Mouse (Mus musculus): Measurements from ENCODE around the gene Mrvi1. TPM values are rescaled to one million over a fixed set of nuclear protein-coding genes. Genes with fewer than 3 reads are reported as not detected.

Mrvi1 gene
- total RNA-seq, 1 experiment = 0.27 TPM

- H3K36me3 ChIP-seq (ENCODE audit: control insufficient read depth, insufficient read depth, low read length, poor library complexity, severe bottlenecking) = no peaks in the 10 kb centered on the region
- no peak overlapping the region for H3K9ac ChIP-seq (ENCODE audit: insufficient read depth, low read depth, low read length, poor library complexity, severe bottlenecking)
- H3K27ac ChIP-seq (ENCODE audit: insufficient read depth, low read depth, low read length, poor library complexity, severe bottlenecking) = no peak overlapping the region
- TF ChIP-seq MAFK (IDR thresholded peaks at IDR 0.05; ENCODE audit: insufficient read depth, low read depth, low read length) = no peak
- no peak for TF ChIP-seq CHD2 (IDR thresholded peaks at IDR 0.05; ENCODE audit: low read depth, low read length)
- TF ChIP-seq ZNF384 (IDR thresholded peaks at IDR 0.05; ENCODE audit: low read depth, low read length) = no peak
- no peak for TF ChIP-seq ZC3H11A (IDR thresholded peaks at IDR 0.05; ENCODE audit: borderline replicate concordance, low read depth, low read length)
- no peak for TF ChIP-seq HCFC1 (IDR thresholded peaks at IDR 0.05; ENCODE audit: borderline replicate concordance, insufficient read depth, low read length)
- H3K4me3 ChIP-seq (ENCODE audit: insufficient read depth in 1 of 2, low read depth in 1 of 2, low read length in 2 of 2, poor library complexity in 1 of 2, severe bottlenecking in 1 of 2) = no peak overlapping the region
- no peak for DNase-seq (ENCODE audit: low read depth, low spot score)
- peaks cover 0 to 3% of the 10 kb centered on the region in 2 experiments; a peak in 1 of 4 replicates for H3K4me1 ChIP-seq (ENCODE audit: control insufficient read depth in 2 of 2, insufficient read depth in 2 of 2, low read length in 2 of 2, poor library complexity in 1 of 2)
- in situ Hi-C loops (cut with MboI; ENCODE audit: low sequenced_read_pairs in 2 of 2, unreplicated experiment in 2 of 2) = no loop called here
- no peaks in the 10 kb centered on the region for H3K9me3 ChIP-seq (ENCODE audit: control insufficient read depth, insufficient read depth, low read depth, low read length)
Observed at GRCm38 (mm10) chr7:110990356-110991220, 8.3 kb upstream of the Mrvi1 start.

DNA sequence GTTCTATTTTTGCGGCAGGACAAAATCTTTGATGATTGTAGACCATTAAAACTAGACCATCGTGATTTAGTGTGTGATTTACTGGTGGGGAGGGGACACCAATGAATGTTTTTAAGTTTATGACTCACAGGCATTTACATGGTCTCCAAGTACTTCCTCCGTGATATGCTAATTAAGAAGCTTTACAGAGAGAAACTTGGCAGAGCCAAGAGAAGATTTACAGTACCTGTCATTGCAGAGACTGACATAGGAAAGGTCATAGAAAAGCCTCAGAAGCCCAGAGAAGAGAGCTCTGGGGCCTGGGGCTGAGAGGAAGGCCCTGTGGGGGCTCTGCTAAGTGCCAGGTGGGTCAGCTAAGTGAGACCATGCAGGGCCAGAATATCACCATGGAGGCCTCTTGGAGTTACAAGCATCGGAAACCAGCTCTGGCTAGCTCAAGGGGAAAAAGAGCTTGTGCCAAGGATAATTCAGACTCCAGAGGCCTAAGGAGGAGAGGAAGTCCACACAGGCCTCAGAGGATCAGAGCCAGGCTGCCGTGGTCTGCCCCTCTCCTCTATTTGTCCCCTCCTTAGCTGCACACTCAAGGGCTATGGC, 7.1 kb upstream of the Mrvi1 start:
- Histone ChIP-seq H3K9me3 (ENCODE audit: control insufficient read depth, insufficient read depth, low read depth, low read length) (no peaks in the 10 kb centered on the region), H3K4me3 (ENCODE audit: insufficient read depth in 1 of 2, low read depth in 1 of 2, low read length in 2 of 2, poor library complexity in 1 of 2, severe bottlenecking in 1 of 2) (no peak overlapping the region), H3K27ac (ENCODE audit: insufficient read depth, low read depth, low read length, poor library complexity, severe bottlenecking) (no peak overlapping the region), H3K9ac (ENCODE audit: insufficient read depth, low read depth, low read length, poor library complexity, severe bottlenecking) (no peak overlapping the region), H3K36me3 (ENCODE audit: control insufficient read depth, insufficient read depth, low read length, poor library complexity, severe bottlenecking) (no peaks in the 10 kb centered on the region), H3K4me1 (ENCODE audit: control insufficient read depth in 2 of 2, insufficient read depth in 2 of 2, low read length in 2 of 2, poor library complexity in 1 of 2) (peaks cover 0 to 3% of the 10 kb centered on the region in 2 experiments; a peak in 1 of 4 replicates)
- in situ Hi-C loops (cut with MboI; ENCODE audit: low sequenced_read_pairs in 2 of 2, unreplicated experiment in 2 of 2) = no loop called here
- DNase-seq (ENCODE audit: low read depth, low spot score) = no peak
- TF ChIP-seq ZNF384 (IDR thresholded peaks at IDR 0.05; ENCODE audit: low read depth, low read length) (no peak), MAFK (IDR thresholded peaks at IDR 0.05; ENCODE audit: insufficient read depth, low read depth, low read length) (no peak)

DNA sequence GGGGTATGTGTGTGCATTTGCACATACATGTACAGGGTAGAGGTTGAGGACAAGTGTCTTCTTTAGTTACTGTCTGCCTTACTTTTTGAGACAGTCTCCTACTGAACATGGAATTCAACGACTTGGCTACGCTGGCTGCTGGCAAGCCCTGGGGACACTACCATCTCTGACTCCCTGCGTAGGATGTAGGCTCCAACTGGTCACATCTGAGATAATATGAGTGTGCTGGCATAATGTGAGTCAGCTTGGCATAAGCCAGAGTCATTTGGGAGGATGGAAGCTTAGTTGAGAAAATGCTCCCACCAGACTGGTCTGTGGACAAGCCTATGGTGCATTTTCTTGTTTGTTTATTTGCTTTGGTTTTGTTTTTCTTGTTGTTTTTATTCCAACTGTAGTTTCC, 5.8 kb upstream of the Mrvi1 start:
- DNase-seq (ENCODE audit: low read depth, low spot score) = no peak
- Histone ChIP-seq H3K27ac (ENCODE audit: insufficient read depth, low read depth, low read length, poor library complexity, severe bottlenecking) (no peak overlapping the region), H3K36me3 (ENCODE audit: control insufficient read depth, insufficient read depth, low read length, poor library complexity, severe bottlenecking) (no peaks in the 10 kb centered on the region), H3K4me3 (ENCODE audit: insufficient read depth in 1 of 2, low read depth in 1 of 2, low read length in 2 of 2, poor library complexity in 1 of 2, severe bottlenecking in 1 of 2) (no peak overlapping the region), H3K9ac (ENCODE audit: insufficient read depth, low read depth, low read length, poor library complexity, severe bottlenecking) (no peak overlapping the region), H3K4me1 (ENCODE audit: control insufficient read depth in 2 of 2, insufficient read depth in 2 of 2, low read length in 2 of 2, poor library complexity in 1 of 2) (peaks cover 0 to 3% of the 10 kb centered on the region in 2 experiments; a peak in 1 of 4 replicates), H3K9me3 (ENCODE audit: control insufficient read depth, insufficient read depth, low read depth, low read length) (no peaks in the 10 kb centered on the region)
- TF ChIP-seq MAFK (IDR thresholded peaks at IDR 0.05; ENCODE audit: insufficient read depth, low read depth, low read length) (no peak), CHD2 (IDR thresholded peaks at IDR 0.05; ENCODE audit: low read depth, low read length) (no peak), HCFC1 (IDR thresholded peaks at IDR 0.05; ENCODE audit: borderline replicate concordance, insufficient read depth, low read length) (no peak), ZC3H11A (IDR thresholded peaks at IDR 0.05; ENCODE audit: borderline replicate concordance, low read depth, low read length) (no peak), ZNF384 (IDR thresholded peaks at IDR 0.05; ENCODE audit: low read depth, low read length) (no peak)
- in situ Hi-C loops (cut with MboI; ENCODE audit: low sequenced_read_pairs in 2 of 2, unreplicated experiment in 2 of 2) = no loop called here

DNA sequence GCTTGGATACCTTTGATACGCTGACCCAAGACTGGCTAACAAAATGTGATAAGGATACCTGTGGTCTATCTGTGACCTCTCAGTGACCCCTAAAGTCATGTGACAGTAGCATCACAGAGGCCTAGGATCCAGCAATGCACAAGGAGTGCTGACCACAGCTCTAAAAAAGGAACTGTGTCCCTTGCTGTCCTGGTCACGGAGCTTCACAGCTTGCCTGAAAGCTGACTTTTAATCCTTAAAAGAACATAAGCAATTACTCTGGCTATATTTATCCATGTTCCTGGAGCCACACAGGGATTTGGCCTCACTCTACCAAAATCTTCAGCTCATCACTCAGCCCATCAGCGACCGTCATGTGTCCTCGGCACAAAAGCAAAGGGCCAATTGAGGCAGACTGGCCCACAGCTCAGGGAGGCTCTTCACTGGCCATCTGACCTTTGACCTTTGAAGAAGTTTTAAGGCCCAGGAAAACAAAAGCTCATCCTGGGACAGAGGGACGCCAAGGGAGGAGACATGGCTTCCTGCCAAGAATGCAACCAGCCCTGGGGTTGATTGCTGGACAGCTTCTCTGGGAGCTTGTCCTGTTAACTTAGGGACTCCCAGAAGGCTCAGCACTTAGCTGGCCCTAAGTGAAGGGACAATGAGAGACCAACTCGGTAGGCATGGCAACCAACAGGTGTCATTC, 3.5 kb upstream of the Mrvi1 start:
- H3K4me1 ChIP-seq (ENCODE audit: control insufficient read depth in 2 of 2, insufficient read depth in 2 of 2, low read length in 2 of 2, poor library complexity in 1 of 2) = peaks cover 0 to 3% of the 10 kb centered on the region in 2 experiments; a peak in 1 of 4 replicates
- no peaks in the 10 kb centered on the region for H3K9me3 ChIP-seq (ENCODE audit: control insufficient read depth, insufficient read depth, low read depth, low read length)
- no peak overlapping the region for H3K27ac ChIP-seq (ENCODE audit: insufficient read depth, low read depth, low read length, poor library complexity, severe bottlenecking)
- in situ Hi-C loops (cut with MboI; ENCODE audit: low sequenced_read_pairs in 2 of 2, unreplicated experiment in 2 of 2) = no loop called here
- no peak overlapping the region for H3K4me3 ChIP-seq (ENCODE audit: insufficient read depth in 1 of 2, low read depth in 1 of 2, low read length in 2 of 2, poor library complexity in 1 of 2, severe bottlenecking in 1 of 2)
- TF ChIP-seq MAFK (IDR thresholded peaks at IDR 0.05; ENCODE audit: insufficient read depth, low read depth, low read length) (no peak), ZC3H11A (IDR thresholded peaks at IDR 0.05; ENCODE audit: borderline replicate concordance, low read depth, low read length) (no peak), HCFC1 (IDR thresholded peaks at IDR 0.05; ENCODE audit: borderline replicate concordance, insufficient read depth, low read length) (no peak), CHD2 (IDR thresholded peaks at IDR 0.05; ENCODE audit: low read depth, low read length) (no peak), ZNF384 (IDR thresholded peaks at IDR 0.05; ENCODE audit: low read depth, low read length) (no peak)
- no peak overlapping the region for H3K9ac ChIP-seq (ENCODE audit: insufficient read depth, low read depth, low read length, poor library complexity, severe bottlenecking)
- no peaks in the 10 kb centered on the region for H3K36me3 ChIP-seq (ENCODE audit: control insufficient read depth, insufficient read depth, low read length, poor library complexity, severe bottlenecking)
- DNase-seq (ENCODE audit: low read depth, low spot score) = no peak
